9 mouse cellular contexts compared by ENCODE assay signal in genomic region chr11:79296167-79296566, GRCm38 (mm10). TPM values are rescaled to one million over a fixed set of nuclear protein-coding genes. Genes with fewer than 3 reads are reported as not detected.
DNase-seq lines count a peak whose midpoint lies in the region; ATAC-seq lines count a peak whose summit lies in the region.
"Had no signal": no experiment of that assay in that cellular context is flagged by ENCODE, and none has a peak within 500 bp of the region (broad histone marks: within the 10 kb centered on the region; RNA-seq: fewer than 3 reads in every experiment).

No protein-coding gene starts in this region.

- no peak for ATAC-seq in CD4-positive, CD25-positive, alpha-beta regulatory T cell, adult 4 months

- peak; percentile 75 for DNase-seq in CD4-positive, CD25-positive, alpha-beta regulatory T cell, adult 2 months (ENCODE audit: low read depth, low spot score)
- DNase-seq in layer of hippocampus, adult 11-12 months (ENCODE audit: low spot score), result peak; percentile 65
- DNase-seq in layer of hippocampus, adult 9-10 months (ENCODE audit: low spot score), result no peak
- peak; percentile 73 for DNase-seq in NIH3T3 (ENCODE audit: low read depth)
- DNase-seq in embryo, embryonic 10 days (ENCODE audit: low spot score), result peak; percentile 28
- DNase-seq in layer of hippocampus, postnatal 25 days (ENCODE audit: extremely low spot score in 1 of 2, low spot score in 1 of 2), result peak; percentile 16 to 78
- DNase-seq in retina, postnatal 7 days (ENCODE audit: low read depth, low spot score), result peak; percentile 48

RNA-seq across cellular contexts. Expression of gene Gm9964, which starts 0.5 kb away (rescaled TPM):
- not detected for polyA plus RNA-seq in CD4-positive, CD25-positive, alpha-beta regulatory T cell, adult 4 months (2017; shearing (Covaris generic))
- total RNA-seq in layer of hippocampus, postnatal 25 days (2021), result under 1 TPM; 0.73 to 0.91 TPM
- total RNA-seq: gastrocnemius, postnatal 4 days had no signal

RNA-seq across cellular contexts. Expression of gene Wsb1, which starts 41.7 kb away (rescaled TPM):
- 10 to 100 TPM; 79.7 to 89.4 TPM for polyA plus RNA-seq in CD4-positive, CD25-positive, alpha-beta regulatory T cell, adult 4 months (2017; shearing (Covaris generic))
- 10 to 100 TPM; 68.1 to 92.0 TPM for total RNA-seq in layer of hippocampus, postnatal 25 days (2021)

RNA-seq across cellular contexts. Expression of gene Nf1, which starts 43.3 kb away (rescaled TPM):
- 1 to 10 TPM; 1.6 to 2.5 TPM for polyA plus RNA-seq in CD4-positive, CD25-positive, alpha-beta regulatory T cell, adult 4 months (2017; shearing (Covaris generic))
- 100 to 1,000 TPM; 103 to 117 TPM for total RNA-seq in layer of hippocampus, postnatal 25 days (2021)
